Mouse (Mus musculus) heart, postnatal 36 days (tissue): ENCODE results near the gene Syt16. TPM values are rescaled to one million over a fixed set of nuclear protein-coding genes. Genes with fewer than 3 reads are reported as not detected.

Experiments used
- DNase-seq, 2 experiments: peaks; one replicate each; pipeline ENCODE4 v3.0.0; 2021 to 2022
- intact Hi-C: fragments of 180-260 bp; cut with DNase I; formaldehyde crosslinking; loops from one replicate; pipeline ENCODE4 v1.15.1; 2025
- total RNA-seq, 2 experiments: library from RNA; stranded (reverse); gene quantifications; 2 replicates each; pipeline ENCODE4 v1.2.3; 2021

The Syt16 gene
- total RNA-seq, 2 experiments from 2014 or later = not detected

GRCm38 (mm10) chr12:74093110-74093509 lies 95.6 kb downstream of the Syt16 start:
- intact Hi-C loops = no loop called here
- DNase-seq = no peak

- no peak for DNase-seq
- intact Hi-C loops = no loop called here
Measured at GRCm38 (mm10) chr12:74094701-74095100, 97.2 kb downstream of the Syt16 start.

GRCm38 (mm10) chr12:74098572-74099290 lies 101.3 kb downstream of the Syt16 start:
- no peak for DNase-seq
- intact Hi-C loops = no loop called here

- intact Hi-C loops = no loop called here
- DNase-seq = no peak
Measured at GRCm38 (mm10) chr12:74105811-74106513, 108.5 kb downstream of the Syt16 start.

- DNase-seq = no peak
- intact Hi-C loops = no loop called here
Measured at GRCm38 (mm10) chr12:74108663-74109081, 111.2 kb downstream of the Syt16 start.

GRCm38 (mm10) chr12:74109462-74110068 lies 112.1 kb downstream of the Syt16 start:
- intact Hi-C loops = no loop called here
- DNase-seq = no peak

GRCm38 (mm10) chr12:74116825-74117224 lies 119.4 kb downstream of the Syt16 start:
- intact Hi-C loops = no loop called here
- no peak for DNase-seq

- intact Hi-C loops = no loop called here
- no peak for DNase-seq
Measured at GRCm38 (mm10) chr12:74125796-74126195, 128.3 kb downstream of the Syt16 start.

GRCm38 (mm10) chr12:74128229-74128628 lies 130.8 kb downstream of the Syt16 start:
- intact Hi-C loops = no loop called here
- no peak for DNase-seq

GRCm38 (mm10) chr12:74131790-74132189 lies 134.3 kb downstream of the Syt16 start:
- DNase-seq = no peak
- intact Hi-C loops = no loop called here

GRCm38 (mm10) chr12:74142147-74142546 lies 144.7 kb downstream of the Syt16 start:
- DNase-seq = no peak
- intact Hi-C loops = no loop called here

GRCm38 (mm10) chr12:74144385-74144784 lies 146.9 kb downstream of the Syt16 start:
- no peak for DNase-seq
- intact Hi-C loops = no loop called here

- DNase-seq = no peak
- intact Hi-C loops = no loop called here
Measured at GRCm38 (mm10) chr12:74160791-74161190, 163.3 kb downstream of the Syt16 start.

GRCm38 (mm10) chr12:74163080-74163479 lies 165.6 kb downstream of the Syt16 start:
- intact Hi-C loops = no loop called here
- DNase-seq = no peak

- DNase-seq = no peak
- intact Hi-C loops = no loop called here
Measured at GRCm38 (mm10) chr12:74171257-74171656, 173.8 kb downstream of the Syt16 start.

- no peak for DNase-seq
- intact Hi-C loops = no loop called here
Measured at GRCm38 (mm10) chr12:74173902-74174301, 176.4 kb downstream of the Syt16 start.

GRCm38 (mm10) chr12:74184596-74184995 lies 187.1 kb downstream of the Syt16 start:
- intact Hi-C loops = no loop called here
- DNase-seq = no peak

- intact Hi-C loops = no loop called here
- DNase-seq = no peak
Measured at GRCm38 (mm10) chr12:74188243-74188785, 190.9 kb downstream of the Syt16 start.

- DNase-seq = no peak
- intact Hi-C loops = no loop called here
Measured at GRCm38 (mm10) chr12:74188815-74189214, 191.4 kb downstream of the Syt16 start.

- no peak for DNase-seq
- intact Hi-C loops = no loop called here
Measured at GRCm38 (mm10) chr12:74189840-74190239, 192.4 kb downstream of the Syt16 start.

- DNase-seq = no peak
- intact Hi-C loops = no loop called here
Measured at GRCm38 (mm10) chr12:74190297-74190696, 192.8 kb downstream of the Syt16 start.
